Mouse (Mus musculus): ENCODE data around the gene Gm10964. TPM values are rescaled to one million over a fixed set of nuclear protein-coding genes. Genes with fewer than 3 reads are reported as not detected.
"Not testable (repeated sequence)": the region's sequence is repeated elsewhere in the genome, so short reads cannot be mapped to it uniquely, and the experiment has no call there.

Gm10964 gene
- polyA plus RNA-seq, 1 experiment, result not detected

GRCm38 (mm10) chr3:103789096-103789495 is 49.9 kb downstream of the Gm10964 start:
- TF ChIP-seq CTCF (IDR thresholded peaks at IDR 0.05; ENCODE audit: borderline replicate concordance, insufficient read depth, low read length), result no peak
- TF ChIP-seq POLR2A (IDR thresholded peaks at IDR 0.05; ENCODE audit: low read depth, low read length), result no peak
- H3K4me3 ChIP-seq (ENCODE audit: insufficient read depth, low read length), result no peak overlapping the region

GRCm38 (mm10) chr3:103789891-103790345 is 50.8 kb downstream of the Gm10964 start:
- Histone ChIP-seq H3K4me3 (ENCODE audit: insufficient read depth, low read length) (peak overlapping the region; percentile 68), H3K27ac (ENCODE audit: insufficient read depth, low read length) (peak overlapping the region; percentile 48; the same call in 1 of the 2 replicates), H3K4me1 (ENCODE audit: control insufficient read depth, insufficient read depth, low read length) (peaks cover 4% of the 10 kb centered on the region; the same call in 1 of the 2 replicates)
- TF ChIP-seq CTCF (IDR thresholded peaks at IDR 0.05; ENCODE audit: borderline replicate concordance, insufficient read depth, low read length), result no peak
- no peak; the same call in 1 of the 2 replicates for TF ChIP-seq POLR2A (IDR thresholded peaks at IDR 0.05; ENCODE audit: low read depth, low read length)

More at GRCm38 (mm10) chr3:103789096-103789495, 49.9 kb downstream of the Gm10964 start:
- peaks cover 4% of the 10 kb centered on the region; the same call in 1 of the 2 replicates for H3K4me1 ChIP-seq (ENCODE audit: control insufficient read depth, insufficient read depth, low read length)
- H3K27ac ChIP-seq (ENCODE audit: insufficient read depth, low read length), result no peak overlapping the region

DNA sequence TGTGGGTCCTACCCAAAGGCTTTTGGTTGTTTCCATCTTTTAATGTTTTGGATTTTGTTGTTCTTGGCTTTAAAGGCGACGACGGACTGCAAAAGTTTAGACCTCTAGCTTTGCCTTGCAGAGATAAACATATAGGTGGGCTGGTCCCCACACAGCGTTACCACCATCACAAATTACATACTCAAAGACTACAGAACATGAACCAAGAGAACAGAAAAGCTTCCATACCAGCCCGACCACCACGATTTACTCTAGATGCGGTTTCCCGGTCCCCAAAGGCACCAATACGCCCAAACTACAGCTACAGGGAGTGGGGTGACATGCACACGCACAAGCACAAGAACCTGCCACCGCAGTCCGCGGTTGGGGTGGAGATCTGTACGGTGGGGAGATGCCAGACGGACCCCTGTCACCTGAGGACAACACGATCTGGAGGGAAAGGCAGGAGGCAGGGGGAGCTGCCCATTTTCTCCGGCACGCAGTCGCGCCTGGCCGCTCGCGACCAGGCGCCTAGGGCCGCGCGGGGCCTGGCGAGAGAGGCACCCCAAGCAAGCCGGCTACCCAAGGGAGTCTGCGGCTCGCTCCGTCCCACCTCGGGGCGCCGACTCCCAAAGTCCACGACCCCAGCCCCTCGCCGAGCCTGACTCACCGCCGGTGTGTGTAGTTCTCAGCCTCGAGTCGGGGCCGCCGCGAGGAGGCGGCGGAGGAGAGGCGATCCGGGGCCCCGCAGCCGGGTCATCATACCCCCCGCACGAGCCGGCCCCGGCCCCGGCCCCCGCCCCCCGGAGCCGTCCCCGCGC is 51.4 kb downstream of the Gm10964 start:
- Histone ChIP-seq H3K4me1 (ENCODE audit: control insufficient read depth, insufficient read depth, low read length) (peaks cover 4% of the 10 kb centered on the region; the same call in 1 of the 2 replicates), H3K4me3 (ENCODE audit: insufficient read depth, low read length) (peak overlapping the region; percentile 68), H3K27ac (ENCODE audit: insufficient read depth, low read length) (peak overlapping the region; percentile 48; the same call in 1 of the 2 replicates)
- no peak for TF ChIP-seq CTCF (IDR thresholded peaks at IDR 0.05; ENCODE audit: borderline replicate concordance, insufficient read depth, low read length)
- TF ChIP-seq POLR2A (IDR thresholded peaks at IDR 0.05; ENCODE audit: low read depth, low read length), result no peak

DNA sequence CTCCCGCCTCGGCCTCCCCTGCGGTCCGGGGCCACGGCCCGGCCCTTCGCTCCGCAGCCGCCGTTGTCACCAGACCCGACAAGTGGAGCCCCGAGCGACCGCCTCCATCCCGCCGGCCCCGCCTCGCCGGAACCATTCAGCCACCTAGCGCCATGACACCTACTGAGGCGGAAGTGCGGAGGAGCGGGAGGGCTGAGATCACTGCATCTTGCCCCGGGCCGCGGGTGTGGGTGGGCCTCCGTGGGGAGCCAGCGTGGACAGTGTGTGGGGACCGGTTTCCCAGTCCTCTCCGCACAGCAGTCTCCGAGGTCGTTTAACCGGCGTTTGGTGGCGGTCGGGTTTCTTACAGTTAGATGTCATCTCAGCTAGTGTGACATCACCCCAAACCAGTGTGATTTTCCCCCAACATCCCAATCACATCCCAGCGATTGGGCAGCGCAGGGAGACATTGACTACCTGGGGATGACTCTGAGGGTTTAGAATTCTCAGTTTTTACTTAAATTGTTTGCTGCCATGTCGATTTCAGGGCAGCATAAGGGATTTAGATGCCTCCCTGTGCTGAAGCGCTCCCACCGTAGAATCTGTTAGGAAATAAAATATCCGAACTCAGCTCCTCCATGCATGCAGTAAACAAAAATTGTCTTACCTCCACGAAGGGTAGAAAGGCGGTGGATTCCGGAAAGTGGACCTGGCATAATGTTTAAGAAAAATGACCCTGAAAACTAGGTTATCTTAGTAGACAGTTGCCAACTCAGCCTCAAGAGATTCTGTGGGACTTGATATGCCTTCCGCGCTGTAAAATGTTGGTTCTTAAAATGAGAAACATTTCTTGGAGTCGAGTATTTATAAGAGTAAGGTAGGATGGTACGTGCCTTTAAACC is 52.3 kb downstream of the Gm10964 start, which contains the start of gene Hipk1:
Hipk1 (minus strand) TSS at position 334 of the 881 bp plus-strand sequence.
- Histone ChIP-seq H3K4me1 (ENCODE audit: control insufficient read depth, insufficient read depth, low read length) (peaks cover 4% of the 10 kb centered on the region; the same call in 1 of the 2 replicates), H3K27ac (ENCODE audit: insufficient read depth, low read length) (peak within 1 kb of the TSS; percentile 48), H3K4me3 (ENCODE audit: insufficient read depth, low read length) (peak within 1 kb of the TSS; percentile 68)
- TF ChIP-seq POLR2A (IDR thresholded peaks at IDR 0.05; ENCODE audit: low read depth, low read length) (peak; percentile 87), CTCF (IDR thresholded peaks at IDR 0.05; ENCODE audit: borderline replicate concordance, insufficient read depth, low read length) (no peak)

- H3K4me3 ChIP-seq (ENCODE audit: insufficient read depth, low read length); H3K4me1 ChIP-seq (ENCODE audit: control insufficient read depth, insufficient read depth, low read length); H3K27ac ChIP-seq (ENCODE audit: insufficient read depth, low read length): not testable (repeated sequence)
Measured at GRCm38 (mm10) chr3:103792111-103792406, 52.9 kb downstream of the Gm10964 start.

GRCm38 (mm10) chr3:103792566-103792965 is 53.4 kb downstream of the Gm10964 start:
- Histone ChIP-seq H3K4me3 (ENCODE audit: insufficient read depth, low read length) (no peak overlapping the region), H3K4me1 (ENCODE audit: control insufficient read depth, insufficient read depth, low read length) (peaks cover 4% of the 10 kb centered on the region; the same call in 1 of the 2 replicates), H3K27ac (ENCODE audit: insufficient read depth, low read length) (no peak overlapping the region)
- TF ChIP-seq POLR2A (IDR thresholded peaks at IDR 0.05; ENCODE audit: low read depth, low read length) (no peak), CTCF (IDR thresholded peaks at IDR 0.05; ENCODE audit: borderline replicate concordance, insufficient read depth, low read length) (no peak)

Other genes with a start within 250 kb of the Gm10964 start
- 0.32 TPM in 1 of 2 replicates, not detected in the other for gene Syt6, start 164.1 kb upstream of the Gm10964 start, polyA plus RNA-seq (2011; ENCODE audit: insufficient read length, low read depth, missing spikeins)
- gene Atg4a-ps, start 93.3 kb upstream of the Gm10964 start, polyA plus RNA-seq (2011; ENCODE audit: insufficient read length, low read depth, missing spikeins), result 3.7 and 4.0 TPM in 2 replicates
- gene Olfml3, start 1.4 kb upstream of the Gm10964 start, polyA plus RNA-seq (2011; ENCODE audit: insufficient read length, low read depth, missing spikeins), result 29.8 and 60.5 TPM in 2 replicates
- gene Hipk1, start 52.2 kb downstream of the Gm10964 start, polyA plus RNA-seq (2011; ENCODE audit: insufficient read length, low read depth, missing spikeins), result 53.1 and 56.2 TPM in 2 replicates
- 8.0 and 10.1 TPM in 2 replicates for gene Dclre1b, start 70.1 kb downstream of the Gm10964 start, polyA plus RNA-seq (2011; ENCODE audit: insufficient read length, low read depth, missing spikeins)
- 15.4 and 16.4 TPM in 2 replicates for gene Ap4b1, start 70.2 kb downstream of the Gm10964 start, polyA plus RNA-seq (2011; ENCODE audit: insufficient read length, low read depth, missing spikeins)
- not detected in 2 replicates for gene Gm43064, start 70.2 kb downstream of the Gm10964 start, polyA plus RNA-seq (2011; ENCODE audit: insufficient read length, low read depth, missing spikeins)
- gene Bcl2l15, start 93.2 kb downstream of the Gm10964 start, polyA plus RNA-seq (2011; ENCODE audit: insufficient read length, low read depth, missing spikeins), result not detected in 2 replicates
- 0.28 and 0.62 TPM in 2 replicates for gene Ptpn22, start 120.4 kb downstream of the Gm10964 start, polyA plus RNA-seq (2011; ENCODE audit: insufficient read length, low read depth, missing spikeins)
- gene Rsbn1, start 174.8 kb downstream of the Gm10964 start, polyA plus RNA-seq (2011; ENCODE audit: insufficient read length, low read depth, missing spikeins), result 10.1 and 11.9 TPM in 2 replicates
- 47.7 and 53.1 TPM in 2 replicates for gene Phtf1, start 228.7 kb downstream of the Gm10964 start, polyA plus RNA-seq (2011; ENCODE audit: insufficient read length, low read depth, missing spikeins)